Mouse (Mus musculus): ENCODE results near the gene Foxd2. TPM values are rescaled to one million over a fixed set of nuclear protein-coding genes. Genes with fewer than 3 reads are reported as not detected.

Gene Foxd2
- polyA plus RNA-seq, 1 experiment: 0.65 TPM

- H3ac ChIP-seq (ENCODE audit: control insufficient read depth, insufficient read length): no peak overlapping the region
- H3K4me3 ChIP-seq: no peak overlapping the region
- TF ChIP-seq POLR2A (IDR thresholded peaks at IDR 0.05; ENCODE audit: insufficient read length, low read depth) (no peak), MAX (IDR thresholded peaks at IDR 0.05; ENCODE audit: low read depth) (no peak), USF1 (IDR thresholded peaks at IDR 0.05; ENCODE audit: low read depth) (no peak), TCF12 (IDR thresholded peaks at IDR 0.05; ENCODE audit: insufficient read depth, poor library complexity, severe bottlenecking) (no peak), REST (IDR thresholded peaks at IDR 0.05; ENCODE audit: insufficient read depth, insufficient read length) (no peak), CEBPB (IDR thresholded peaks at IDR 0.05; ENCODE audit: insufficient read depth, poor library complexity, severe bottlenecking) (no peak), MYOD1 (IDR thresholded peaks at IDR 0.05; ENCODE audit: control insufficient read depth in 1 of 3, insufficient read length in 2 of 3, low read depth in 2 of 3) (no peak), POLR2AphosphoS2 (IDR thresholded peaks at IDR 0.05; ENCODE audit: insufficient read length, low read depth) (no peak), TCF3 (IDR thresholded peaks at IDR 0.05; ENCODE audit: insufficient read length, low read depth) (no peak), SRF (IDR thresholded peaks at IDR 0.05; ENCODE audit: control insufficient read depth, insufficient read length, low read depth) (no peak)
- no peak overlapping the region for H3K4me2 ChIP-seq (ENCODE audit: low read depth)
- peaks cover 4% of the 10 kb centered on the region for H3K27me3 ChIP-seq (ENCODE audit: control insufficient read depth, insufficient read depth, insufficient read length)
- H3K79me2 ChIP-seq (ENCODE audit: control insufficient read depth, insufficient read depth): no peaks in the 10 kb centered on the region
- no peaks in the 10 kb centered on the region for H3K36me3 ChIP-seq (ENCODE audit: control insufficient read depth, insufficient read depth)
These were observed 45.5 kb downstream of the Foxd2 start for GRCm38 (mm10) chr4:114863166-114863565.

DNA sequence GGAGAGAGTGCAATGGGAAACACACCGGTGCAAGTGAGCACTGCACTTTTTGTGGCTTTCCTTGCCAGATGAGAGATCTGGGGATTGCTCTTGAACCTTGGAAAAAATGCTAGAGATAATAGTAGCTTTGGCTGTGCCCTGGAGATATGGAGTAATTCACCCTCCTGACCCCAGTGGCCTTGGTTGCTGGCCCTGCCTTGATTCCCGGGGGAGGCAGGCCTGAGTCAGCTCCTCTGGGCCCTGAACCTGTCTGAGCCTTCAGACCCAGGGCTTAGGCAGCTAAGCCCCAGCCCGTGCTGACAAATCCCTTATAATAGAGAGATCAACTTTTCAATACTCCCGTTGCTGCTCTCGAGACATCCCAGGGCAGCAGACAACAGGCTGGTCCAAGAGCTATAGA is 50.2 kb downstream of the Foxd2 start:
- Histone ChIP-seq H3K36me3 (ENCODE audit: control insufficient read depth, insufficient read depth) (no peaks in the 10 kb centered on the region), H3K27me3 (ENCODE audit: control insufficient read depth, insufficient read depth, insufficient read length) (peaks cover 4% of the 10 kb centered on the region), H3K4me3 (no peak overlapping the region), H3K4me2 (ENCODE audit: low read depth) (no peak overlapping the region), H3ac (ENCODE audit: control insufficient read depth, insufficient read length) (no peak overlapping the region), H3K79me2 (ENCODE audit: control insufficient read depth, insufficient read depth) (no peaks in the 10 kb centered on the region)
- no peak for TF ChIP-seq POLR2A (IDR thresholded peaks at IDR 0.05; ENCODE audit: insufficient read length, low read depth)
- TF ChIP-seq MAX (IDR thresholded peaks at IDR 0.05; ENCODE audit: low read depth): no peak
- TF ChIP-seq TCF3 (IDR thresholded peaks at IDR 0.05; ENCODE audit: insufficient read length, low read depth): no peak
- no peak for TF ChIP-seq MYOG (IDR thresholded peaks at IDR 0.05; ENCODE audit: control insufficient read depth in 1 of 3, insufficient read depth in 1 of 3, insufficient read length in 2 of 3, low read depth in 2 of 3)
- no peak for TF ChIP-seq TCF12 (IDR thresholded peaks at IDR 0.05; ENCODE audit: insufficient read depth, poor library complexity, severe bottlenecking)
- TF ChIP-seq USF1 (IDR thresholded peaks at IDR 0.05; ENCODE audit: low read depth): no peak

Other genes with a start within 250 kb of the Foxd2 start
- gene Gm12830, start 87.2 kb downstream of the Foxd2 start, polyA plus RNA-seq (2012; fragmentation: generic; extraction: Trizol): not detected
- not detected for gene Foxe3, start 17.1 kb upstream of the Foxd2 start, polyA plus RNA-seq (2012; fragmentation: generic; extraction: Trizol)
- 18.3 TPM for gene Cmpk1, start 78.4 kb upstream of the Foxd2 start, polyA plus RNA-seq (2012; fragmentation: generic; extraction: Trizol)
- gene Stil, start 91.3 kb upstream of the Foxd2 start, polyA plus RNA-seq (2012; fragmentation: generic; extraction: Trizol): 1.6 TPM
- gene Tal1, start 147.6 kb upstream of the Foxd2 start, polyA plus RNA-seq (2012; fragmentation: generic; extraction: Trizol): not detected
- gene Pdzk1ip1, start 179.8 kb upstream of the Foxd2 start, polyA plus RNA-seq (2012; fragmentation: generic; extraction: Trizol): 0.30 TPM
- gene Cyp4x1, start 225.4 kb upstream of the Foxd2 start, polyA plus RNA-seq (2012; fragmentation: generic; extraction: Trizol): not detected

Data from myocyte (in vitro differentiated cells).